Mouse (Mus musculus) retina, embryonic 14.5 days (tissue): ENCODE measurements at regions not wholly inside any gene's neighbourhood (a gene's known extent, or its start where the extent isn't known, plus 50 kb on each side); places are given as distances from the start of the nearest gene placed in this dataset.

Source experiments
- DNase-seq: peaks from one replicate; pipeline ENCODE4 v3.0.0-alpha.2; 2015; ENCODE audit warnings: low spot score

GRCm38 (mm10) chr10:117541487-117541886, 87.8 kb upstream of the Cpm start:
- DNase-seq = no peak

- no peak for DNase-seq
These were observed 88.4 kb upstream of the Cpm start for GRCm38 (mm10) chr10:117540747-117541398.

GRCm38 (mm10) chr10:117540112-117540594, 89.1 kb upstream of the Cpm start:
- no peak for DNase-seq

GRCm38 (mm10) chr10:117539532-117539931, 89.8 kb upstream of the Cpm start:
- DNase-seq = no peak

GRCm38 (mm10) chr10:117538725-117539124, 90.6 kb upstream of the Cpm start:
- no peak for DNase-seq

GRCm38 (mm10) chr10:117536769-117537599, 92.3 kb upstream of the Cpm start:
- no peak for DNase-seq

- DNase-seq = no peak
These were observed 93.5 kb upstream of the Cpm start for GRCm38 (mm10) chr10:117535843-117536242.

- no peak for DNase-seq
These were observed 94.1 kb upstream of the Cpm start for GRCm38 (mm10) chr10:117534992-117535719.

- DNase-seq = no peak
These were observed 94.8 kb upstream of the Cpm start for GRCm38 (mm10) chr10:117534478-117534877.

GRCm38 (mm10) chr10:117533541-117534386, 95.5 kb upstream of the Cpm start:
- DNase-seq = no peak

GRCm38 (mm10) chr10:117532750-117533540, 96.4 kb upstream of the Cpm start:
- no peak for DNase-seq

- no peak for DNase-seq
These were observed 97.2 kb upstream of the Cpm start for GRCm38 (mm10) chr10:117531798-117532747.

GRCm38 (mm10) chr10:117530859-117531602, 98.3 kb upstream of the Cpm start:
- no peak for DNase-seq

GRCm38 (mm10) chr10:117530007-117530858, 99.1 kb upstream of the Cpm start:
- DNase-seq = no peak

GRCm38 (mm10) chr10:117529269-117530006, 99.9 kb upstream of the Cpm start:
- no peak for DNase-seq

GRCm38 (mm10) chr10:117528575-117529268, 100.6 kb upstream of the Cpm start:
- no peak for DNase-seq

GRCm38 (mm10) chr10:117527979-117528378, 101.3 kb upstream of the Cpm start:
- no peak for DNase-seq
